Mouse (Mus musculus) kidney, adult 8-10 months (tissue): Measurements from ENCODE around the gene Cox6b2.

Source experiments
- DNase-seq, 2 experiments: peaks; one replicate each; pipeline ENCODE4 v3.0.0; 2022

The Cox6b2 gene

DNA sequence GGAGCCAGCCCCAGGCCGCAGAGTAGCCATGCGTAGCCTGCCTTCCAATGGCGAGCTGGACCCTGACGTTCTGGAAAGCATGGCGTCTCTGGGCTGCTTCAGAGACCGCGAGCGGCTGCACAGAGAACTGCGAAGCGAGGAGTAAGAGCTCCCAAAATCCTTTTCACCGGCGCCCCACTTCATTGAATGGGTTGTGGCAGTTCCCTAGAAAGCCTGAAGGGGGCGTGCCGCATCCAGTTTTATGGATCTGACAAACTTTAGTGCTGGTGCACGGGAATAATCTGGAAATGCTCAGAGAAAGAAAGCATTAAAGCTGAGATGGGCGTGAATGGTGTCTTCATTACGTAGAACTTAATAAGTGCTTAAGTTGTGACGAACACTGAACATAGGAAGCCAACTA, 47.8 kb downstream of the Cox6b2 start:
- DNase-seq = peak; percentile 32 to 49

DNA sequence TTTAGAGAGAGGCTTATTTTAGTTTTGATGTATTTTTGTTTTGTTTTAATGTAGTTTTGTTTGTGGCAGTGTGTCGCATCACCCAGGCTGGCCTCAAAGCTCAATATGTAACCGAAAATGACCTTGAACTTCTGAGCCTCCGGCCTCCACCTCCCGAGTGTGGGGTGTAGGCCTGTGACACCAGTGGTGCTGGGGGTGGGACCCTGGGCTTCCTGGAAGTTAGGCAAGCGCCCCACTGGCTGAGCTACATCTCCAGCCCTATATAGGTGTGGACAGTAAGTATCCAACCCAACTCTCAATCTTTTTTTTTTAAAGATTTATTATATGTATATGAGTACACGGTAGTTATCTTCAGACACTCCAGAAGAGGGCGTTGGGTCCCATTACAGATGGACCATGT, 49.7 kb downstream of the Cox6b2 start:
- no peak for DNase-seq

GRCm38 (mm10) chr7:4702334-4702733, 50.6 kb downstream of the Cox6b2 start:
- no peak for DNase-seq
